Mouse (Mus musculus) ES-E14 (cell line): ENCODE data around the gene Atp2a3.

Source experiments
- CHD2 ChIP-seq: IDR thresholded peaks from 2 replicates; pipeline ENCODE4 v1.6.1; 2014; ENCODE audit warnings: mild to moderate bottlenecking, low read depth, low read length, inconsistent platforms
- MAFK ChIP-seq: IDR thresholded peaks from 2 replicates; pipeline ENCODE4 v1.6.1; 2014; ENCODE audit warnings: mild to moderate bottlenecking, low read depth, low read length, inconsistent platforms; ENCODE audit not compliant: insufficient read depth
- ZC3H11A ChIP-seq: IDR thresholded peaks from 2 replicates; pipeline ENCODE4 v1.6.1; 2012; ENCODE audit warnings: low read depth, mild to moderate bottlenecking, inconsistent platforms, low read length, borderline replicate concordance
- ZNF384 ChIP-seq: IDR thresholded peaks from 2 replicates; pipeline ENCODE4 v1.6.1; 2012; ENCODE audit warnings: low read depth, low read length, inconsistent platforms

DNA sequence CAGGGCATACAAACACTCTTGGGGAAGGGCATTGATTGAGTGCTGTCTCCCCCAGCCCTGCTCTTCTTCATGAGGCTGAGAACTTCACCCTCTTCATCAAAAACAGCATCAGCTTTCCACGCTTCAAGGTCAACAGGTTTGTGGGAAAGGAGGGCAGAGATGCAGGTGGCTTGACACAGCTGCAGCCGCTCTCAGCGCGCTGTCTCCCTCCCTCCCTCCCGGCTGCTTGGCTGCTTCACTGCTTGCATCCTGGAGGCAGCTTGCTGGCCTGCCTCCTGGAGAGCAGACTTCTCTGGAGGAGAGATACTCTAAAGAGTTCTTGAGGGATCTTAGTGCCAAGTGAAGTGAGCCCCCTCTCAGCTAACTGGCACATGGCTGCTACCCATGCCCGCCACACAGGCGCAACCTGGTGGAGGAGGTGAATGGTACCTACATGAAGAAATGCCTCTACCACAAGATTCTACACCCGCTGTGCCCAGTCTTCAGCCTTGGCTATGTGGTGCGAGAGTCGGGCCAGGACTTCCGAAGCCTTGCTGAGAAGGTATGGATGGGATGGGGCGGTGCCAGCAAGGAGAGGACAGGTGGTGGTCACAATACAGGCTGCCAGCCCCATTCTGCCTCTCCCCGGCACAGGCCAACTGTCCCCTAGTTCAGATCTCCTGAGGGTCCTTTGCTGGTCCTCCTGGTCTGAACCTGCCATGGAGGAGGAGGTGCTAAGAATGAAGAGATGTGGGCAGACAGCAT lies 48.7 kb downstream of the Atp2a3 start:
- TF ChIP-seq MAFK (no peak), CHD2 (no peak), ZNF384 (no peak), ZC3H11A (no peak)
